Mouse (Mus musculus) c-Kit-positive CD71-positive TER-119-negative erythroid progenitor cells, embryonic 14.5 days (primary cell): ENCODE measurements around the gene Rnls.

ENCODE experiments used
- DNase-seq: peaks from one replicate; pipeline ENCODE4 v3.0.0-alpha.2; 2013; ENCODE audit warnings: low read depth

Rnls gene

GRCm38 (mm10) chr19:33188766-33189165 is 203.3 kb downstream of the Rnls start:
- no peak for DNase-seq

GRCm38 (mm10) chr19:33179595-33179994 is 212.5 kb downstream of the Rnls start:
- DNase-seq, result no peak

GRCm38 (mm10) chr19:33178866-33179265 is 213.2 kb downstream of the Rnls start:
- DNase-seq, result no peak

- DNase-seq, result no peak
Measured at GRCm38 (mm10) chr19:33178367-33178766, 213.7 kb downstream of the Rnls start.

GRCm38 (mm10) chr19:33173991-33174390 is 218.1 kb downstream of the Rnls start:
- DNase-seq, result no peak

GRCm38 (mm10) chr19:33169881-33170280 is 222.2 kb downstream of the Rnls start:
- DNase-seq, result no peak

- DNase-seq, result no peak
Measured at GRCm38 (mm10) chr19:33167528-33168264, 224.4 kb downstream of the Rnls start.

GRCm38 (mm10) chr19:33164801-33165200 is 227.3 kb downstream of the Rnls start:
- DNase-seq, result no peak

GRCm38 (mm10) chr19:33161903-33162302 is 230.2 kb downstream of the Rnls start:
- no peak for DNase-seq

GRCm38 (mm10) chr19:33159897-33160296 is 232.2 kb downstream of the Rnls start:
- DNase-seq, result no peak

- DNase-seq, result no peak
Measured at GRCm38 (mm10) chr19:33159192-33159591, 232.9 kb downstream of the Rnls start.

GRCm38 (mm10) chr19:33158234-33158633 is 233.9 kb downstream of the Rnls start:
- DNase-seq, result no peak

- DNase-seq, result no peak
Measured at GRCm38 (mm10) chr19:33148411-33148810, 243.7 kb downstream of the Rnls start.

GRCm38 (mm10) chr19:33143198-33143597 is 248.9 kb downstream of the Rnls start:
- DNase-seq, result no peak

GRCm38 (mm10) chr19:33137316-33137715 is 254.8 kb downstream of the Rnls start:
- no peak for DNase-seq

GRCm38 (mm10) chr19:33122611-33123226 is 269.4 kb downstream of the Rnls start:
- DNase-seq, result no peak

- no peak for DNase-seq
Measured at GRCm38 (mm10) chr19:33119947-33120346, 272.1 kb downstream of the Rnls start.

- no peak for DNase-seq
Measured at GRCm38 (mm10) chr19:33118898-33119297, 273.2 kb downstream of the Rnls start.

GRCm38 (mm10) chr19:33114631-33115295 is 277.3 kb downstream of the Rnls start:
- no peak for DNase-seq

- DNase-seq, result no peak
Measured at GRCm38 (mm10) chr19:33113746-33114145, 278.3 kb downstream of the Rnls start.

- no peak for DNase-seq
Measured at GRCm38 (mm10) chr19:33110404-33110803, 281.7 kb downstream of the Rnls start.

GRCm38 (mm10) chr19:33109941-33110371 is 282.1 kb downstream of the Rnls start:
- DNase-seq, result no peak

GRCm38 (mm10) chr19:33109141-33109540 is 283.0 kb downstream of the Rnls start:
- no peak for DNase-seq
